ENCODE assay signal across 20 mouse cellular contexts in genomic region chr5:22300788-22301187, GRCm38 (mm10). TPM values are rescaled to one million over a fixed set of nuclear protein-coding genes. Genes with fewer than 3 reads are reported as not detected.
DNase-seq lines count a peak whose midpoint lies in the region; ATAC-seq and TF ChIP-seq lines count a peak whose summit lies in the region.
"Had no signal": no experiment of that assay in that cellular context is flagged by ENCODE, and none has a peak within 500 bp of the region (broad histone marks: within the 10 kb centered on the region; RNA-seq: fewer than 3 reads in every experiment).

No protein-coding gene starts in this region.

- H3K79me2 ChIP-seq in MEL (ENCODE audit: control insufficient read depth, insufficient read depth, low read length, poor library complexity): no peaks in the 10 kb centered on the region

- no peak for TF ChIP-seq RAD21 in MEL (IDR thresholded peaks at IDR 0.05; ENCODE audit: low read depth, low read length)

- H3K4me3 ChIP-seq in MEL (ENCODE audit: control insufficient read depth in 1 of 2, insufficient read depth in 1 of 2, low read depth in 2 of 2, low read length in 2 of 2): no peak overlapping the region
- no peak overlapping the region for H3K4me3 ChIP-seq in stomach, postnatal 0 days (ENCODE audit: low read depth, low read length)
- H3K4me3 ChIP-seq: embryonic facial prominence, embryonic 10.5 days; embryonic facial prominence, embryonic 12.5 days; forebrain, embryonic 13.5 days; forebrain, embryonic 15.5 days had no signal

- H3K4me2 ChIP-seq in stomach, postnatal 0 days (replicated peaks; ENCODE audit: low read depth): no peak overlapping the region
- H3K4me2 ChIP-seq: embryonic facial prominence, embryonic 12.5 days; forebrain, embryonic 13.5 days; forebrain, embryonic 15.5 days had no signal

- no peaks in the 10 kb centered on the region for H3K36me3 ChIP-seq in MEL (ENCODE audit: control insufficient read depth in 1 of 2, insufficient read depth in 2 of 2, low read length in 2 of 2)
- no peaks in the 10 kb centered on the region for H3K36me3 ChIP-seq in stomach, postnatal 0 days (ENCODE audit: control insufficient read depth, insufficient read depth, low read length)
- H3K36me3 ChIP-seq: embryonic facial prominence, embryonic 10.5 days; embryonic facial prominence, embryonic 12.5 days; forebrain, embryonic 15.5 days had no signal

- no peak overlapping the region for H3K9ac ChIP-seq in MEL (ENCODE audit: control insufficient read depth, low read depth, low read length, poor library complexity, severe bottlenecking)
- no peak overlapping the region for H3K9ac ChIP-seq in stomach, postnatal 0 days (ENCODE audit: low read length)
- H3K9ac ChIP-seq: embryonic facial prominence, embryonic 12.5 days; forebrain, embryonic 13.5 days; forebrain, embryonic 15.5 days; forebrain, postnatal 0 days had no signal

- ATAC-seq in stomach, postnatal 0 days (ENCODE audit: low FRiP score, low TSS enrichment): no peak
- ATAC-seq: activated CD4-positive, CD25-positive, alpha-beta regulatory T cell, adult 4 months; forebrain, embryonic 13.5 days; forebrain, embryonic 15.5 days; forebrain, postnatal 0 days; Patski had no signal

- TF ChIP-seq EP300 in MEL (IDR thresholded peaks at IDR 0.05; ENCODE audit: low read depth in 1 of 2, low read length in 2 of 2): no peak
- no peak for TF ChIP-seq EP300 in stomach, postnatal 0 days (optimal IDR thresholded peaks at IDR 0.05)

- WGBS in stomach, postnatal 0 days: 76% methylated on average over 5 of the region's 5 CpGs

- DNase-seq in ES-CJ7 (ENCODE audit: low read depth, low spot score) (peak; percentile 23), MEL (ENCODE audit: low read depth, low spot score) (no peak), ZHBTc4 (ENCODE audit: low read depth, low spot score) (peak; percentile 31)
- no peak for DNase-seq in B cell, adult 2 months
- DNase-seq in stomach, postnatal 0 days (ENCODE audit: low spot score): no peak
- DNase-seq: adrenal gland, adult 8-10 months; adrenal gland, postnatal 14 days; adrenal gland, postnatal 36 days; cerebellum, adult 11-12 months; cerebellum, adult 2 months; cerebellum, adult 9-10 months; cerebellum, postnatal 25 days; forebrain, postnatal 0 days had no signal

- no peak for TF ChIP-seq POLR2A in MEL (IDR thresholded peaks at IDR 0.05; ENCODE audit: control insufficient read depth in 1 of 2, insufficient read depth in 1 of 2, low read depth in 1 of 2, low read length in 2 of 2, poor library complexity in 1 of 2)

- H3K27me3 ChIP-seq in MEL (ENCODE audit: control insufficient read depth in 1 of 2, insufficient read depth in 2 of 2, low read length in 2 of 2): no peaks in the 10 kb centered on the region
- no peaks in the 10 kb centered on the region for H3K27me3 ChIP-seq in stomach, postnatal 0 days (ENCODE audit: control insufficient read depth, insufficient read depth, low read length)
- H3K27me3 ChIP-seq: embryonic facial prominence, embryonic 12.5 days; forebrain, embryonic 13.5 days; forebrain, embryonic 15.5 days had no signal

- no peaks in the 10 kb centered on the region for H3K4me1 ChIP-seq in MEL (ENCODE audit: control insufficient read depth in 1 of 2, insufficient read depth in 2 of 2, low read length in 2 of 2)
- H3K4me1 ChIP-seq in stomach, postnatal 0 days (replicated peaks; ENCODE audit: control insufficient read depth, insufficient read depth): no peaks in the 10 kb centered on the region
- H3K4me1 ChIP-seq: embryonic facial prominence, embryonic 12.5 days; forebrain, embryonic 15.5 days had no signal

- H3K27ac ChIP-seq in MEL (ENCODE audit: control insufficient read depth, low read depth, low read length): no peak overlapping the region
- no peak overlapping the region for H3K27ac ChIP-seq in stomach, postnatal 0 days (replicated peaks)
- H3K27ac ChIP-seq: embryonic facial prominence, embryonic 10.5 days; embryonic facial prominence, embryonic 12.5 days; forebrain, embryonic 13.5 days; forebrain, embryonic 15.5 days had no signal

- TF ChIP-seq CTCF in MEL (IDR thresholded peaks at IDR 0.05 in 2 of 3, conservative IDR thresholded peaks at IDR 0.05 in 1 of 3; ENCODE audit: control insufficient read depth in 1 of 3, insufficient read depth in 1 of 3, low read depth in 2 of 3, low read length in 3 of 3, poor library complexity in 1 of 3, severe bottlenecking in 1 of 3): no peak
- no peak for TF ChIP-seq CTCF in stomach, postnatal 0 days (IDR thresholded peaks at IDR 0.05; ENCODE audit: low read depth)

- no peaks in the 10 kb centered on the region for H3K9me3 ChIP-seq in MEL (replicated peaks; ENCODE audit: insufficient read depth, low read length)
- no peaks in the 10 kb centered on the region for H3K9me3 ChIP-seq in stomach, postnatal 0 days (ENCODE audit: control insufficient read depth, low read length)
- H3K9me3 ChIP-seq: embryonic facial prominence, embryonic 10.5 days; embryonic facial prominence, embryonic 12.5 days; forebrain, embryonic 13.5 days; forebrain, embryonic 15.5 days had no signal

TF ChIP-seq in MEL, 35 proteins besides CTCF, POLR2A, EP300 and RAD21:
- 0 out of 2 replicates have a peak, but pooled peaks have one; percentile 17 for TF ChIP-seq ZNF384 (IDR thresholded peaks at IDR 0.05; ENCODE audit: low read depth, low read length)
- TF ChIP-seq TBP (IDR thresholded peaks at IDR 0.05; ENCODE audit: low read depth, low read length): no peak

RNA-seq across cellular contexts. Expression of gene Reln, which starts 43.7 kb away (rescaled TPM):
- total RNA-seq in MEL (2012; rRNA removed): not detected in 2 replicates
- not detected for polyA plus RNA-seq in MEL (2012; ENCODE audit: insufficient read depth in 1 of 2, insufficient read length in 2 of 2, low read depth in 1 of 2, low replicate concordance in 2 of 2, missing spikeins in 1 of 2)
- polyA plus RNA-seq in stomach, postnatal 0 days (2015; fragmentation: Nextera tagmentation; extraction: Ambion mirVana): 1.6 and 1.8 TPM in 2 replicates
- polyA plus RNA-seq: C2C12, Patski had no signal

Comparison
In these comparisons a context has a peak if more than half of its experiments do, and no peak if none do; other contexts are left out.
1. DNase-seq: peak in ES-CJ7 (single experiment) and ZHBTc4 (single experiment); none in MEL (single experiment), B cell, adult 2 months (0 of 2) and stomach, postnatal 0 days (single experiment).